Mouse (Mus musculus) embryonic facial prominence, embryonic 15.5 days (tissue): ENCODE data around the gene Mtx3. TPM values are rescaled to one million over a fixed set of nuclear protein-coding genes. Genes with fewer than 3 reads are reported as not detected.

Experiments used
- ATAC-seq: fragments of 200-750 bp; cut with Nextera tagmentation; 2 replicates; pipeline ENCODE4 v1.8.0; 2017; ENCODE audit warnings: low read depth, moderate TSS enrichment; ENCODE audit not compliant: insufficient number of reproducible peaks, low FRiP score, low TSS enrichment
- H3K27ac ChIP-seq: fragments of 300-500 bp; sonication (generic); replicated peaks from 2 replicates; pipeline ENCODE4 v1.5.1; 2015; ENCODE audit warnings: mild to moderate bottlenecking, inconsistent platforms
- H3K27me3 ChIP-seq: fragments of 300-500 bp; sonication (generic); 2 replicates; pipeline ENCODE4 v1.6.1; 2015; ENCODE audit warnings: inconsistent platforms
- H3K36me3 ChIP-seq: fragments of 300-500 bp; sonication (generic); 2 replicates; pipeline ENCODE4 v1.6.1; 2015; ENCODE audit warnings: mild to moderate bottlenecking, inconsistent platforms
- H3K4me1 ChIP-seq: fragments of 300-500 bp; sonication (generic); 2 replicates; pipeline ENCODE4 v1.6.1; 2015; ENCODE audit warnings: inconsistent platforms
- H3K4me2 ChIP-seq: fragments of 300-500 bp; sonication (generic); replicated peaks from 2 replicates; pipeline ENCODE4 v1.6.1; 2015; ENCODE audit warnings: mild to moderate bottlenecking, inconsistent platforms
- H3K4me3 ChIP-seq: fragments of 300-500 bp; sonication (generic); replicated peaks from 2 replicates; pipeline ENCODE4 v1.5.1; 2015; ENCODE audit warnings: mild to moderate bottlenecking, inconsistent platforms
- H3K9ac ChIP-seq: fragments of 300-500 bp; sonication (generic); 2 replicates; pipeline ENCODE4 v1.6.1; 2015; ENCODE audit warnings: inconsistent platforms
- H3K9me3 ChIP-seq: fragments of 300-500 bp; sonication (generic); replicated peaks from 2 replicates; pipeline ENCODE4 v1.6.1; 2016; ENCODE audit warnings: inconsistent platforms
- WGBS: fragments of 180-500 bp; shearing (Covaris S2); methylation state at CpG from one replicate; pipeline ENCODE4 v1.1.7; 2015; 5-methylcytosine and 5-hydroxymethylcytosine counted together
- polyA plus RNA-seq: library from polyadenylated mRNA; unstranded; fragments of >200 nt; fragmentation: Nextera tagmentation; extraction: Ambion mirVana; gene quantifications from 2 replicates; pipeline ENCODE4 v1.2.1, GENCODE M21; 2015

Mtx3 gene
- polyA plus RNA-seq, 1 experiment from 2014 or later, result 3.8 TPM

- H3K27ac ChIP-seq, result no peak overlapping the region
- no peaks in the 10 kb centered on the region for H3K9me3 ChIP-seq
- no peak for ATAC-seq
- no peak overlapping the region for H3K4me3 ChIP-seq
- H3K27me3 ChIP-seq, result no peaks in the 10 kb centered on the region
- no peak overlapping the region for H3K9ac ChIP-seq
- no peaks in the 10 kb centered on the region for H3K4me1 ChIP-seq
- H3K36me3 ChIP-seq, result peaks cover 34% of the 10 kb centered on the region
- H3K4me2 ChIP-seq, result no peak overlapping the region
- 81% methylated on average over 5 of the region's 5 CpGs for WGBS
Measured at GRCm38 (mm10) chr13:92848002-92848401, 3.4 kb downstream of the Mtx3 start.

DNA sequence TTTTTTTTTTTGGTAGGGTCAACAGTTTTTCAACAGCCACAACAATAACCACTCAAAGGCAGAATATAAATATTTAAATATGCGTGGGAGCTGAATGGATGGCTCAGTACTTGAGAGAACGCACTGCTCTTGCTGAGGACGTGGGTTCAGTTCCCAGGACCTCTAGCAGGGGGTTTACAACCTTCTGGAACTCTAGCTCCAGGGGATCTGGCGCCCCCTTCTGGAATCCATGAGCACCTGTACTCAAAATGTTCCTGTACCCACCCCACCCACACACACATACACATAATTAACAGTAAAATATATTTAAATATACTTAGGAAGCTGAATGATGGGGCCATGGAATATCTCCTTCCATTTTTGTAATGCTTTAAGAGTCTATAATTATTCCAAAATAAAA, 11.3 kb downstream of the Mtx3 start:
- no peak overlapping the region for H3K27ac ChIP-seq
- H3K9me3 ChIP-seq, result no peaks in the 10 kb centered on the region
- no peaks in the 10 kb centered on the region for H3K27me3 ChIP-seq
- no peak overlapping the region for H3K4me2 ChIP-seq
- H3K9ac ChIP-seq, result no peak overlapping the region
- WGBS, result 75% methylated on average over 4 of the region's 4 CpGs
- H3K4me3 ChIP-seq, result no peak overlapping the region
- 0 out of 2 replicates have a peak, but pooled peaks cover 17% of the 10 kb centered on the region for H3K36me3 ChIP-seq
- H3K4me1 ChIP-seq, result no peaks in the 10 kb centered on the region
- no peak for ATAC-seq

DNA sequence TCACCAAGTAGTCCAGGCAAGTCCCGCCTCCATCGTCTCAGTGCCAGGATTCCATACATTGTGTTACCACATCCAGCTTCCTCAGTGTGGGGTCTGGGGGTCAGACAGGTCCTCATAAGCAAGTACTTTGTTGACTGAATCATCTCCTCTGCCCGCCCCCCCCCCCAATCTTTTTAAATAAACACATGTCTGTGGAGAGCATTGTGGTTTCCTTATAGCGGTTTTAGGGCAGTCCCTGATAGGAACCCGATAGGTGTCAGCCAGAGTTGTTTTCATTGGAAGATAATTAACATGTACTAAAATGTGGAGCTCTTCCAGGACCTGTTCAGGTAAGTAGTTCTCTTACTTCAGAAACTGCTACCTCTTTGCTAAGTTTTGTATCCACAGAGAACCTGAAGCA, 14.2 kb downstream of the Mtx3 start:
- Histone ChIP-seq H3K4me2 (no peak overlapping the region), H3K4me1 (no peaks in the 10 kb centered on the region), H3K9me3 (no peaks in the 10 kb centered on the region), H3K27me3 (no peaks in the 10 kb centered on the region), H3K27ac (no peak overlapping the region), H3K36me3 (0 out of 2 replicates have a peak, but pooled peaks cover 9% of the 10 kb centered on the region), H3K9ac (no peak overlapping the region), H3K4me3 (no peak overlapping the region)
- WGBS, result 76% methylated on average over 5 of the region's 5 CpGs
- no peak for ATAC-seq

GRCm38 (mm10) chr13:92859959-92860358, 15.4 kb downstream of the Mtx3 start:
- 74% methylated on average over 4 of the region's 4 CpGs for WGBS

DNA sequence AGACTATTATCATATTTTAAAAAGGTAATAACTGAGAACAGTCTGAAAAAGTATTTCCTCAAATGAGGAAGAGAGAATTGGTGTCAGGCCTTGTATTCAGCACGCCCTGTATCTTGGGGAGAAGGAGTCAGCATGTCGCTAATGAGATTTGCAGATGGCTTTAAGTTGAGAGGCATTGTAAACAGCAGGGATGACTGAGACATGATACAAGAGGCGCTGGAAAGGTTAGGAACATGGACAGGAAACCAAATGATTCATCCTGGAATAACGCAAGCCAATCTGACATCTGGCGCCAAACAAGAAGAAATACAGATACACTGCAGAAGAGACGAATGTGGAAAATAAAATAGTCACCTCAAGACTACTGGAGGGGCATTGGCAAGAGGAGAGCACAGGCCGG, 20.8 kb downstream of the Mtx3 start:
- Histone ChIP-seq H3K4me1 (no peaks in the 10 kb centered on the region), H3K27me3 (no peaks in the 10 kb centered on the region), H3K9me3 (no peaks in the 10 kb centered on the region), H3K4me3 (no peak overlapping the region), H3K36me3 (no peaks in the 10 kb centered on the region), H3K27ac (no peak overlapping the region), H3K9ac (no peak overlapping the region), H3K4me2 (no peak overlapping the region)
- ATAC-seq, result no peak
- WGBS, result 74% methylated on average over 7 of the region's 7 CpGs

More at GRCm38 (mm10) chr13:92859959-92860358, 15.4 kb downstream of the Mtx3 start:
- Histone ChIP-seq H3K27ac (no peak overlapping the region), H3K9ac (no peak overlapping the region), H3K4me1 (no peaks in the 10 kb centered on the region), H3K9me3 (no peaks in the 10 kb centered on the region), H3K36me3 (0 out of 2 replicates have a peak, but pooled peaks cover under 1% of the 10 kb centered on the region), H3K4me3 (no peak overlapping the region), H3K4me2 (no peak overlapping the region), H3K27me3 (no peaks in the 10 kb centered on the region)
- ATAC-seq, result no peak

DNA sequence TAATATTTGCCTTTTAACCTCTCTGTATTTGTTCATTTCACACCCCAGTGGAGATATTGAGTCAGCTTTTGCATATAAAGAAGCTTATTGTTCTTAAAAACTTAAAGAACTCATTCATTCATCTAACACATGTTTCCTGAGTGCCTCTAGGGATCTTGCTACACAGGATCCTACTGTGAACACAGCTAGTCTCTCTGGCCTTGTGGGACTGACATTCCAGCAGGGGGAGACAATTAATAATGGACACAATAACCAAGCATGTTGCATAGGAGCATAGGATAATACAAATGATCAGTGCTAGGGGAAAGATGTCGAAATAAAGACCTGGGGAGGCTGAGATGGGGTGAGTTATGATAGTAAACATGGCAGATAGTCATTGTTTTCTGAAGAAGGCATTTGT, 22.1 kb downstream of the Mtx3 start:
- no peaks in the 10 kb centered on the region for H3K27me3 ChIP-seq
- no peak overlapping the region for H3K4me2 ChIP-seq
- ATAC-seq, result no peak
- H3K9me3 ChIP-seq, result no peaks in the 10 kb centered on the region
- H3K27ac ChIP-seq, result no peak overlapping the region
- 70% methylated on average over 1 of the region's 1 CpGs for WGBS
- H3K4me1 ChIP-seq, result no peaks in the 10 kb centered on the region
- no peak overlapping the region for H3K4me3 ChIP-seq
- no peak overlapping the region for H3K9ac ChIP-seq
- H3K36me3 ChIP-seq, result no peaks in the 10 kb centered on the region

DNA sequence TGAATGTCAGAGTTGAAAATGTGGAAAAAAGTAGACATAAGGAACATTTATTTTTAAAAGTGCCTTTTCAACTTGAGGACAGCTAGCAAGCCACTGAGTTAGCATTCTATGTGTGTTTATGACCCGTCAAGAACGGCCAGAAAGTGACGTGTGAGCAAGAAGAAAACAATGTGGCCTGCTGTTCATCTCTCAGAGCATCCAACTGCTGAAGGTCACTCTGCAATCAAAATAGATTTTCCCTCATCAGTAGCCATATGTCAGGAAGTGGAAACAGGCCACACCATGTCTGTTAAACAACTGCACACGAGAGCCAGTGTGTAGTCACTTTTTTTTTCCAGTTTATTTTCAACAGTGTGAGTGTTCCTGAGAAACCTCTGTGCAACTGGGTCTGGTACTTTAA, 35.0 kb downstream of the Mtx3 start:
- Histone ChIP-seq H3K27me3 (no peaks in the 10 kb centered on the region), H3K27ac (no peak overlapping the region), H3K9ac (no peak overlapping the region), H3K4me2 (no peak overlapping the region), H3K36me3 (no peaks in the 10 kb centered on the region), H3K9me3 (no peaks in the 10 kb centered on the region), H3K4me3 (no peak overlapping the region), H3K4me1 (no peaks in the 10 kb centered on the region)
- no peak for ATAC-seq
- 65% methylated on average over 4 of the region's 4 CpGs for WGBS

- Histone ChIP-seq H3K4me2 (no peak overlapping the region), H3K9ac (no peak overlapping the region), H3K36me3 (no peaks in the 10 kb centered on the region), H3K27me3 (no peaks in the 10 kb centered on the region), H3K27ac (no peak overlapping the region), H3K4me1 (no peaks in the 10 kb centered on the region), H3K9me3 (no peaks in the 10 kb centered on the region), H3K4me3 (no peak overlapping the region)
- ATAC-seq, result 0 out of 2 replicates have a peak, but pooled peaks have one; percentile 63
- 59% methylated on average over 9 of the region's 9 CpGs for WGBS
Measured at GRCm38 (mm10) chr13:92879933-92880332, 35.4 kb downstream of the Mtx3 start.

DNA sequence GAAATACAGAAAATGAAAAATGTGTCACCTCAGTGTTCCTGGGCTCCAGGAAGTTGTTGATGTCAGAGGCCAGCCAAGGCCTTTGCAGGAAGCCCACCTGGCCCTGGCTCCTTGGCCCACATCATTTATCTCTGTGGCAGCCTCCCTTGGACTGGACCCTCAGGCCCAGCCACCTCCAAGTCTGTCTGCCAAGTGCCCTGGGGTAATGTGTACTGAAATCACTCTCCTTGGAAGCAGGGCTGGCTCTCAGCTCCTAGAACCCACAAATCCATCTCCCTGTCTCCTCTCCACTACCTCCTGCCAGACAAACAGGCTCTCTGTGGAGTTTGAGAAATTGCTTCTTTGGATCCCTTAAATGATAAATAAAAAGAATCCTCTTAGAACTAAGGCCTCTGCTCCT, 36.0 kb downstream of the Mtx3 start:
- Histone ChIP-seq H3K27me3 (no peaks in the 10 kb centered on the region), H3K27ac (0 out of 2 replicates have a peak overlapping the region, but pooled peaks have one; percentile 11), H3K9me3 (no peaks in the 10 kb centered on the region), H3K4me1 (no peaks in the 10 kb centered on the region), H3K9ac (no peak overlapping the region), H3K4me3 (no peak overlapping the region), H3K4me2 (no peak overlapping the region), H3K36me3 (no peaks in the 10 kb centered on the region)
- ATAC-seq, result no peak

DNA sequence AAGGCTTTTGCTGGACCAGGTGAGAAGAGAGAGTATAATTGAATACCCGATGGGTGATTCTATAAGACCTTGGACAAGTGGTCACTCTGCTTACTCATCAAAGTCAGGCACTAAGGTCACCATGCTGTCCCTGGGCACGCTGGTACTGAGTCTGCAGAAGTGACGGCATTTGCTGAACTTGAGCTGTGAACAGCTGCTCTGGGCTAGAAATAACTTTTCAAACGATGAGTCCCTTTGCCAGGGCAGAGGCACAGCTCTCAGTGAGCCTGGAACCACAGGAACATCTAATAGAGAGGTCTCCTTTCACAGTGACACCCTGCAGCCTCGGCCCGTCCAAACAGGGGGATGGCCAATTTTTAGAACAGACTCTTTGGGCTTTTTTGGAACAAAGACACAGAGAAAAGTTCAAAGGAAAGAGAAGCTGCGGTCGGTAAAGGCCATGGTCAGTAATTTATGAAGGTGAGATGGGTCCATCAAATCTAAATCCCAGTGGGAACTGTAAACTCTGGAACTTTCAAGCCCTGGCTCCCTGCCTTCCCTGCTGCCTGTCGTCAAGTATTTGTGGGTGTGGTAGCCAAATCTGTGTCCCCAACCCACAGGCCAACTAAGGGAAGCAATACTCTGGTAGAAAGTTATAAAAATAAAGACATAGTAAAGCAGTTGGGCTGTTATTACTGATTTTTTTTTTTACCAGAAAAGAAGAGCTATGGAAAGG, 37.9 kb downstream of the Mtx3 start:
- H3K36me3 ChIP-seq, result no peaks in the 10 kb centered on the region
- no peak overlapping the region for H3K4me2 ChIP-seq
- H3K27me3 ChIP-seq, result no peaks in the 10 kb centered on the region
- H3K4me1 ChIP-seq, result no peaks in the 10 kb centered on the region
- no peak overlapping the region for H3K4me3 ChIP-seq
- WGBS, result 79% methylated on average over 9 of the region's 9 CpGs
- H3K9me3 ChIP-seq, result no peaks in the 10 kb centered on the region
- no peak; the same call in 1 of the 2 replicates for ATAC-seq
- H3K27ac ChIP-seq, result no peak overlapping the region
- H3K9ac ChIP-seq, result no peak overlapping the region

GRCm38 (mm10) chr13:92882986-92883720, 38.6 kb downstream of the Mtx3 start:
- Histone ChIP-seq H3K4me2 (no peak overlapping the region), H3K36me3 (no peaks in the 10 kb centered on the region), H3K4me3 (no peak overlapping the region), H3K27ac (no peak overlapping the region), H3K27me3 (no peaks in the 10 kb centered on the region), H3K9me3 (no peaks in the 10 kb centered on the region), H3K4me1 (no peaks in the 10 kb centered on the region), H3K9ac (no peak overlapping the region)
- 84% methylated on average over 7 of the region's 7 CpGs for WGBS
- ATAC-seq, result no peak
